ENCODE assay signal across 8 mouse cellular contexts in genomic region chr11:115534759-115535371, GRCm38 (mm10). TPM values are rescaled to one million over a fixed set of nuclear protein-coding genes. Genes with fewer than 3 reads are reported as not detected.
DNase-seq lines count a peak whose midpoint lies in the region; ATAC-seq and TF ChIP-seq lines count a peak whose summit lies in the region.

No protein-coding gene starts in this region.

- peaks cover 4% of the 10 kb centered on the region for H3K36me3 ChIP-seq in kidney, adult 2 months (ENCODE audit: control insufficient read depth, insufficient read depth, low read length)
- peaks cover 39% of the 10 kb centered on the region for H3K36me3 ChIP-seq in hindbrain, embryonic 13.5 days
- H3K36me3 ChIP-seq in midbrain, embryonic 16.5 days (ENCODE audit: control insufficient read depth, insufficient read depth, low read length): peaks cover 9% of the 10 kb centered on the region; the same call in 1 of the 2 replicates

- H3K4me2 ChIP-seq in hindbrain, embryonic 13.5 days: peak overlapping the region; percentile 77
- H3K4me2 ChIP-seq in midbrain, embryonic 16.5 days (ENCODE audit: low read length): peak overlapping the region; percentile 85

- TF ChIP-seq POLR2A in kidney, adult 2 months (IDR thresholded peaks at IDR 0.05; ENCODE audit: low read depth, low read length): no peak

- H3K9me3 ChIP-seq in hindbrain, embryonic 13.5 days: no peaks in the 10 kb centered on the region
- no peaks in the 10 kb centered on the region for H3K9me3 ChIP-seq in midbrain, embryonic 16.5 days (replicated peaks; ENCODE audit: control insufficient read depth, low read length, poor library complexity, severe bottlenecking)

- DNase-seq in kidney, adult 2 months: no peak
- no peak for DNase-seq in kidney, postnatal 10 days
- peak; percentile 20 for DNase-seq in T-cell, adult 2 months (ENCODE audit: low spot score)
- DNase-seq in cerebellum, adult 9-10 months: no peak
- no peak for DNase-seq in gastrocnemius, postnatal 10 days
- DNase-seq in kidney, postnatal 4 days: no peak

- TF ChIP-seq CTCF in kidney, adult 2 months (conservative IDR thresholded peaks at IDR 0.05; ENCODE audit: insufficient read depth, insufficient read length, low read depth, low read length): no peak

- no peaks in the 10 kb centered on the region for H3K27me3 ChIP-seq in kidney, adult 2 months (replicated peaks; ENCODE audit: control insufficient read depth, insufficient read depth, low read length)
- no peaks in the 10 kb centered on the region for H3K27me3 ChIP-seq in hindbrain, embryonic 13.5 days
- no peaks in the 10 kb centered on the region for H3K27me3 ChIP-seq in midbrain, embryonic 16.5 days (ENCODE audit: control insufficient read depth, insufficient read depth, low read depth, low read length)

- peaks cover 7% of the 10 kb centered on the region; the same call in 1 of the 2 replicates for H3K4me1 ChIP-seq in kidney, adult 2 months (ENCODE audit: control insufficient read depth, insufficient read depth, low read length)
- H3K4me1 ChIP-seq in hindbrain, embryonic 13.5 days (replicated peaks): peaks cover 28% of the 10 kb centered on the region
- H3K4me1 ChIP-seq in midbrain, embryonic 16.5 days (ENCODE audit: control insufficient read depth, insufficient read depth, low read length): peaks cover 15% of the 10 kb centered on the region

- H3K9ac ChIP-seq in hindbrain, embryonic 13.5 days: peak overlapping the region; percentile 93
- H3K9ac ChIP-seq in midbrain, embryonic 16.5 days (ENCODE audit: low read depth, low read length): peak overlapping the region; percentile 92

- no peak for ATAC-seq in hindbrain, embryonic 13.5 days (ENCODE audit: low FRiP score)
- no peak for ATAC-seq in midbrain, embryonic 16.5 days

- peak overlapping the region; percentile 67 for H3K4me3 ChIP-seq in kidney, adult 2 months (ENCODE audit: insufficient read depth, low read depth, low read length)
- peak overlapping the region; percentile 89 for H3K4me3 ChIP-seq in hindbrain, embryonic 13.5 days
- peak overlapping the region; percentile 96 for H3K4me3 ChIP-seq in midbrain, embryonic 16.5 days (ENCODE audit: low read depth, low read length)

- no peak overlapping the region for H3K27ac ChIP-seq in kidney, adult 2 months (ENCODE audit: insufficient read depth, low read depth, low read length)
- peak overlapping the region; percentile 100 for H3K27ac ChIP-seq in hindbrain, embryonic 13.5 days
- peak overlapping the region; percentile 99 for H3K27ac ChIP-seq in midbrain, embryonic 16.5 days (ENCODE audit: low read length)

- WGBS in kidney, adult 2 months: 1% methylated on average over 11 of the region's 11 CpGs
- WGBS in hindbrain, embryonic 13.5 days: 8% methylated on average over 11 of the region's 11 CpGs
- 6% methylated on average over 11 of the region's 11 CpGs for whole genome bisulfite sequencing in midbrain, embryonic 16.5 days

RNA-seq across cellular contexts. Expression of gene Sumo2, which starts 1.2 kb away (rescaled TPM):
- 48.4 and 85.2 TPM in 2 replicates for polyA plus RNA-seq in kidney, adult 2 months (2012; rRNA removed)
- 1,174 and 1,182 TPM in 2 replicates for polyA plus RNA-seq in hindbrain, embryonic 13.5 days (2015; fragmentation: Nextera tagmentation; extraction: Ambion mirVana)
- 1,000 and 1,072 TPM in 2 replicates for polyA plus RNA-seq in midbrain, embryonic 16.5 days (2015; fragmentation: Nextera tagmentation; extraction: Ambion mirVana)
- 100 to 1,000 TPM; 182 to 195 TPM for total RNA-seq in gastrocnemius, postnatal 10 days (2021)

RNA-seq across cellular contexts. Expression of gene Jpt1, which starts 20.7 kb away (rescaled TPM):
- 62.9 and 64.9 TPM in 2 replicates for polyA plus RNA-seq in kidney, adult 2 months (2012; rRNA removed)
- 1,452 and 1,454 TPM in 2 replicates for polyA plus RNA-seq in hindbrain, embryonic 13.5 days (2015; fragmentation: Nextera tagmentation; extraction: Ambion mirVana)
- 1,597 and 1,674 TPM in 2 replicates for polyA plus RNA-seq in midbrain, embryonic 16.5 days (2015; fragmentation: Nextera tagmentation; extraction: Ambion mirVana)
- 100 to 1,000 TPM; 132 to 134 TPM for total RNA-seq in gastrocnemius, postnatal 10 days (2021)

RNA-seq across cellular contexts. Expression of gene Nup85, which starts 29.4 kb away (rescaled TPM):
- 32.9 and 33.5 TPM in 2 replicates for polyA plus RNA-seq in kidney, adult 2 months (2012; rRNA removed)
- 109 and 110 TPM in 2 replicates for polyA plus RNA-seq in hindbrain, embryonic 13.5 days (2015; fragmentation: Nextera tagmentation; extraction: Ambion mirVana)
- polyA plus RNA-seq in midbrain, embryonic 16.5 days (2015; fragmentation: Nextera tagmentation; extraction: Ambion mirVana): 103 and 106 TPM in 2 replicates
- 10 to 100 TPM; 23.5 to 33.2 TPM for total RNA-seq in gastrocnemius, postnatal 10 days (2021)

RNA-seq across cellular contexts. Expression of gene Nt5c, which starts 43.2 kb away (rescaled TPM):
- polyA plus RNA-seq in kidney, adult 2 months (2012; rRNA removed): 47.6 and 50.5 TPM in 2 replicates
- polyA plus RNA-seq in hindbrain, embryonic 13.5 days (2015; fragmentation: Nextera tagmentation; extraction: Ambion mirVana): 104 and 105 TPM in 2 replicates
- polyA plus RNA-seq in midbrain, embryonic 16.5 days (2015; fragmentation: Nextera tagmentation; extraction: Ambion mirVana): 100 and 104 TPM in 2 replicates
- total RNA-seq in gastrocnemius, postnatal 10 days (2021): 10 to 100 TPM; 17.3 to 19.0 TPM

RNA-seq across cellular contexts. Expression of gene Armc7, which starts 59.4 kb away (rescaled TPM):
- 6.8 and 7.3 TPM in 2 replicates for polyA plus RNA-seq in kidney, adult 2 months (2012; rRNA removed)
- polyA plus RNA-seq in hindbrain, embryonic 13.5 days (2015; fragmentation: Nextera tagmentation; extraction: Ambion mirVana): 16.9 and 18.0 TPM in 2 replicates
- 19.6 and 23.1 TPM in 2 replicates for polyA plus RNA-seq in midbrain, embryonic 16.5 days (2015; fragmentation: Nextera tagmentation; extraction: Ambion mirVana)
- 1 to 10 TPM; 1.2 to 2.4 TPM for total RNA-seq in gastrocnemius, postnatal 10 days (2021)

Comparison
In these comparisons a context has a peak if more than half of its experiments do, and no peak if none do; other contexts are left out.
1. RNA of gene Sumo2, which starts 1.2 kb away (polyA plus RNA-seq): 1,174 to 1,182 TPM in hindbrain, embryonic 13.5 days and 1,000 to 1,072 TPM in midbrain, embryonic 16.5 days; 48.4 to 85.2 TPM in kidney, adult 2 months; every median in the first group is over 10 times any median in the second.
2. RNA of gene Jpt1, which starts 20.7 kb away (polyA plus RNA-seq): 1,597 to 1,674 TPM in midbrain, embryonic 16.5 days and 1,452 to 1,454 TPM in hindbrain, embryonic 13.5 days; 62.9 to 64.9 TPM in kidney, adult 2 months; every median in the first group is over 10 times any median in the second.
3. Peak in every context shown above with its lines, with median percentiles within 50 percentile points of each other: H3K4me3 ChIP-seq.